8 mouse cellular contexts compared by ENCODE assay signal in genomic region chr2:26236681-26237289, GRCm38 (mm10). TPM values are rescaled to one million over a fixed set of nuclear protein-coding genes. Genes with fewer than 3 reads are reported as not detected.
A peak's percentile ranks its signal among the peaks of the same experiment; 100 is the strongest.
DNase-seq lines count a peak whose midpoint lies in the region; ATAC-seq and TF ChIP-seq lines count a peak whose summit lies in the region.

No protein-coding gene starts in this region.

- ATAC-seq in G1E (ENCODE audit: extremely low read depth, insufficient number of reproducible peaks, low FRiP score, poor library complexity, severe bottlenecking): no peak
- peak; percentile 63 for ATAC-seq in neural tube, embryonic 12.5 days (ENCODE audit: low FRiP score, low read depth)

- peak; percentile 7 for DNase-seq in kidney, adult 9 months
- DNase-seq in kidney, postnatal 4 days: no peak
- DNase-seq in G1E (ENCODE audit: low spot score): peak; percentile 29
- peak; percentile 5 to 64 for DNase-seq in left cerebral cortex, postnatal 10 days (ENCODE audit: extremely low spot score in 1 of 2, low spot score in 2 of 2)
- no peak for DNase-seq in ovary, postnatal 10 days (ENCODE audit: low spot score)
- no peak for DNase-seq in spleen, adult 12 weeks (ENCODE audit: low spot score)

- intact Hi-C loops in left cerebral cortex, postnatal 10 days (cut with DNase I): no loop called here

- H3K4me2 ChIP-seq in neural tube, embryonic 12.5 days (replicated peaks): peak overlapping the region; percentile 77

- peaks cover 18% of the 10 kb centered on the region for H3K27me3 ChIP-seq in G1E (ENCODE audit: insufficient read depth, low read length)
- peaks cover 6% of the 10 kb centered on the region for H3K27me3 ChIP-seq in erythroblast, embryonic 14.5 days (ENCODE audit: control insufficient read depth)
- no peaks in the 10 kb centered on the region for H3K27me3 ChIP-seq in neural tube, embryonic 12.5 days (replicated peaks)

- TF ChIP-seq CTCF in G1E (IDR thresholded peaks at IDR 0.05; ENCODE audit: low read depth, low read length): no peak

- H3K9ac ChIP-seq in neural tube, embryonic 12.5 days: peak overlapping the region; percentile 83

- under 1% methylated on average over 51 of the region's 51 CpGs for WGBS in neural tube, embryonic 12.5 days

- H3K4me1 ChIP-seq in G1E (ENCODE audit: insufficient read depth, low read depth, low read length): peaks cover 53% of the 10 kb centered on the region
- H3K4me1 ChIP-seq in erythroblast, embryonic 14.5 days (ENCODE audit: control insufficient read depth): peaks cover 42% of the 10 kb centered on the region
- peaks cover 23% of the 10 kb centered on the region for H3K4me1 ChIP-seq in neural tube, embryonic 12.5 days

- peak overlapping the region; percentile 99 for H3K4me3 ChIP-seq in G1E (ENCODE audit: low read depth, low read length)
- H3K4me3 ChIP-seq in erythroblast, embryonic 14.5 days (replicated peaks): peak overlapping the region; percentile 73
- H3K4me3 ChIP-seq in neural tube, embryonic 12.5 days: peak overlapping the region; percentile 92

- peaks cover 29% of the 10 kb centered on the region for H3K36me3 ChIP-seq in G1E (replicated peaks)
- H3K36me3 ChIP-seq in erythroblast, embryonic 14.5 days (ENCODE audit: control insufficient read depth): peaks cover 13% of the 10 kb centered on the region
- no peaks in the 10 kb centered on the region for H3K36me3 ChIP-seq in neural tube, embryonic 12.5 days

- no peaks in the 10 kb centered on the region for H3K9me3 ChIP-seq in G1E (replicated peaks)
- H3K9me3 ChIP-seq in erythroblast, embryonic 14.5 days (ENCODE audit: control insufficient read depth, low read length): no peaks in the 10 kb centered on the region
- H3K9me3 ChIP-seq in neural tube, embryonic 12.5 days: no peaks in the 10 kb centered on the region

- H3K27ac ChIP-seq in neural tube, embryonic 12.5 days: no peak overlapping the region

RNA-seq across cellular contexts. Expression of gene Qsox2, which starts 0.5 kb away (rescaled TPM):
- total RNA-seq in G1E (2014; fragmentation: Nextera tagmentation) (10.8 and 12.2 TPM in 2 replicates), G1E (2017) (6.8 and 6.9 TPM in 2 replicates)
- 7.6 TPM in 2 replicates for polyA plus RNA-seq in G1E (2012)
- polyA plus RNA-seq in erythroblast, embryonic 14.5 days (2012): 0.36 and 0.45 TPM in 2 replicates
- total RNA-seq in left cerebral cortex, postnatal 10 days (2021): 10 to 100 TPM; 20.7 to 21.7 TPM
- 18.4 and 20.6 TPM in 2 replicates for polyA plus RNA-seq in neural tube, embryonic 12.5 days (2016; fragmentation: Nextera tagmentation; extraction: Ambion mirVana)

RNA-seq across cellular contexts. Expression of gene Lhx3, which starts 28.7 kb away (rescaled TPM):
- not detected in 2 replicates for total RNA-seq in G1E (2014; fragmentation: Nextera tagmentation)
- not detected in 2 replicates for total RNA-seq in G1E (2017)
- polyA plus RNA-seq in G1E (2012): not detected in 2 replicates
- not detected in 2 replicates for polyA plus RNA-seq in erythroblast, embryonic 14.5 days (2012)
- total RNA-seq in left cerebral cortex, postnatal 10 days (2021): not detected
- polyA plus RNA-seq in neural tube, embryonic 12.5 days (2016; fragmentation: Nextera tagmentation; extraction: Ambion mirVana): 16.8 and 24.2 TPM in 2 replicates

RNA-seq across cellular contexts. Expression of gene Ccdc187, which starts 57.6 kb away (rescaled TPM):
- total RNA-seq in G1E (2014; fragmentation: Nextera tagmentation) (not detected in 2 replicates), G1E (2017) (under 0.01 and 0.11 TPM in 2 replicates)
- polyA plus RNA-seq in G1E (2012): not detected in 2 replicates
- under 0.01 TPM in 2 replicates for polyA plus RNA-seq in erythroblast, embryonic 14.5 days (2012)
- 1 to 10 TPM; 1.3 to 2.0 TPM for total RNA-seq in left cerebral cortex, postnatal 10 days (2021)
- polyA plus RNA-seq in neural tube, embryonic 12.5 days (2016; fragmentation: Nextera tagmentation; extraction: Ambion mirVana): 0.10 and 0.11 TPM in 2 replicates

Comparison
In these comparisons a context has a peak if more than half of its experiments do, and no peak if none do; other contexts are left out.
1. DNase-seq: peak in kidney, adult 9 months (single experiment), G1E (single experiment) and left cerebral cortex, postnatal 10 days (2 of 2); none in kidney, postnatal 4 days (0 of 2), ovary, postnatal 10 days (single experiment) and spleen, adult 12 weeks (single experiment).
2. RNA of gene Lhx3, which starts 28.7 kb away (polyA plus RNA-seq): 16.8 to 24.2 TPM in neural tube, embryonic 12.5 days; not detected in G1E and not detected in erythroblast, embryonic 14.5 days; every median in the first group is over 10 times any median in the second.
3. Peak in every context shown above with its lines, with median percentiles within 50 percentile points of each other: H3K4me3 ChIP-seq.